Mouse (Mus musculus) gastrocnemius, adult 2 months (tissue): ENCODE results near the gene Bcl6. TPM values are rescaled to one million over a fixed set of nuclear protein-coding genes. Genes with fewer than 3 reads are reported as not detected.

Experiments
- DNase-seq: peaks from one replicate; pipeline ENCODE4 v3.0.0; 2022
- H3K27ac ChIP-seq: fragments of 200-600 bp; 2 replicates; pipeline ENCODE4 v1.8.1; 2022; ENCODE audit warnings: mild to moderate bottlenecking
- H3K4me3 ChIP-seq: fragments of 200-600 bp; 2 replicates; pipeline ENCODE4 v1.8.1; 2022; ENCODE audit warnings: mild to moderate bottlenecking, moderate library complexity
- CTCF ChIP-seq: fragments of 200-600 bp; IDR thresholded peaks from 2 replicates; pipeline ENCODE4 v1.8.1; 2022; ENCODE audit warnings: antibody characterized with exemption, mild to moderate bottlenecking, moderate library complexity
- intact Hi-C: fragments of 180-260 bp; cut with DNase I; formaldehyde crosslinking; loops from one replicate; pipeline ENCODE4 v1.15.1; 2025
- total RNA-seq, 2 experiments: library from RNA; stranded (reverse); gene quantifications; 2 replicates each; pipeline ENCODE4 v1.2.3; 2021

Gene Bcl6
- total RNA-seq, 2 experiments from 2014 or later: 62.7 to 71.2 TPM

DNA sequence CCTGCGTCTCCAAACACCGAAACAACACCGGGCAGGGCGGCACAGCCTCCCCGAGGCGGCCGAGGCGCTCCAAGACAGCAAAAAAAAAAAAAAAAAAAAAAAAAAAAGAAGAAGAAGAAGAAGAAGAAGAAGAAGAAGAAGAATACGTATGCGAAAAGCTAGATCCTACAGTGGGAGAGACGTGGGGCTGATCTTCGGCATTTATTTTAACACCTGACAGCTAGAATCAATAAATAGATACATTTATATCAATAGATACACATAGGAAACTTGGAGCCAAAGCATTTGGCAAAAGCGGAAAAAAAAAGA lies 541 bp downstream of the Bcl6 start:
- no peak for DNase-seq
- Histone ChIP-seq H3K27ac (peak overlapping the region; percentile 99), H3K4me3 (peak overlapping the region; percentile 94)
- TF ChIP-seq CTCF: no peak
- intact Hi-C loops: loop anchor here (1.0 to 5.0 kb wide), 2 partner anchors 294 to 1071 kb away; no protein-coding TSS in a partner anchor

- intact Hi-C loops: loop anchor here (1.0 to 5.0 kb wide), 2 partner anchors 295 to 1072 kb away; no protein-coding TSS in a partner anchor
- H3K4me3 ChIP-seq: peak overlapping the region; percentile 94
- peak overlapping the region; percentile 99 for H3K27ac ChIP-seq
- TF ChIP-seq CTCF: no peak
- DNase-seq: peak; percentile 80
These were observed 1.1 kb downstream of the Bcl6 start for GRCm38 (mm10) chr16:23987341-23988156.

GRCm38 (mm10) chr16:23986871-23987270 lies 1.8 kb downstream of the Bcl6 start:
- H3K27ac ChIP-seq: peak overlapping the region; percentile 99
- intact Hi-C loops: loop anchor here (5.0 kb wide), 1 partner anchor 295 kb away; no protein-coding TSS in a partner anchor
- peak overlapping the region; percentile 94 for H3K4me3 ChIP-seq
- no peak for TF ChIP-seq CTCF
- peak; percentile 58 for DNase-seq

- peak overlapping the region; percentile 99 for H3K27ac ChIP-seq
- DNase-seq: peak; percentile 64
- no peak for TF ChIP-seq CTCF
- H3K4me3 ChIP-seq: peak overlapping the region; percentile 94
- intact Hi-C loops: loop anchor here (5.0 kb wide), 1 partner anchor 296 kb away; no protein-coding TSS in a partner anchor
These were observed 2.5 kb downstream of the Bcl6 start for GRCm38 (mm10) chr16:23986176-23986575.

- TF ChIP-seq CTCF: peak; percentile 64
- peak overlapping the region; percentile 99 for H3K27ac ChIP-seq
- H3K4me3 ChIP-seq: peak overlapping the region; percentile 94
- peak; percentile 63 for DNase-seq
- intact Hi-C loops: loop anchor here (2.0 to 5.0 kb wide), 2 partner anchors 297 to 363 kb away; no protein-coding TSS in a partner anchor
These were observed 3.2 kb downstream of the Bcl6 start for GRCm38 (mm10) chr16:23985467-23985861.

GRCm38 (mm10) chr16:23984760-23985466 lies 3.7 kb downstream of the Bcl6 start:
- no peak for TF ChIP-seq CTCF
- H3K27ac ChIP-seq: peak overlapping the region; percentile 99
- DNase-seq: peak; percentile 70
- intact Hi-C loops: loop anchor here (1.0 to 5.0 kb wide), 7 partner anchors 297 to 1362 kb away; no protein-coding TSS in a partner anchor
- peak overlapping the region; percentile 94 for H3K4me3 ChIP-seq

- intact Hi-C loops: loop anchor here (1.0 to 5.0 kb wide), 6 partner anchors 365 to 1363 kb away; no protein-coding TSS in a partner anchor
- Histone ChIP-seq H3K4me3 (peak overlapping the region; percentile 94), H3K27ac (peak overlapping the region; percentile 99)
- peak; percentile 94 for TF ChIP-seq CTCF
- DNase-seq: peak; percentile 93
These were observed 4.5 kb downstream of the Bcl6 start for GRCm38 (mm10) chr16:23984183-23984582.

DNA sequence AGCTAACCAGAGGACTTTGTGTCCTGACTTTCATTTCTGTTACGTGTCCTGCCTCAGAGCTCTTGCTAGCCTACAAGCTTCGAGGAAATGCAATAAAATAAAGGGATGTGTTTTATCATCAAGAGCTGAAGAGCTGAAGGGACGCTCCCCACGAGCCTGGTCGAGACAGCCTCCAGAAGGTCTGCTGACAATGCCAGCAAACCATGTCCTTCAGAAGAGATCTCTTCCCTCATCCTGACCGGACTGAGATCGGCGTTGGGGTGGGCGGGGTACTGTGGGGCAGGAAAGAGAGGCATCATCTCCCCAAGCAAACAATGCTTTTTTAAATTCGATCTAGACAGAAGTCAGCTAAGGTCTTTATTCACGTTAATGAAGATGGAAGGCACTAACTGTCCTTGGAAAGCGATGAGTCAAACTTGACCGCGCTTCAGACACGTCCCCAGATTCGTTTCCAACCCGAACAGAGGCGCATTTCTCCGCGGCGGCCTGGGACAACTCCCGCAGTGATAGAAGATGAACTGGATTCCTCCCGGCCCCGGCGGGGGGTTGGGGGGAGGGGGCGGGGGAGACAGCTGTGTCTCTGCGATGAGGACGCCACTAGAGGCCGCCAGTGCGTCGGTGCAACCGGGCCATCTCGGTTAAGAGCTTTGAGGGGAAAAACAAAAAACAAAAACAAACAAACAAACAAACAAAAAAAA lies 5.6 kb downstream of the Bcl6 start:
- H3K27ac ChIP-seq: peak overlapping the region; percentile 99
- intact Hi-C loops: loop anchor here (2.0 to 5.0 kb wide), 6 partner anchors 500 to 1364 kb away; no protein-coding TSS in a partner anchor

DNA sequence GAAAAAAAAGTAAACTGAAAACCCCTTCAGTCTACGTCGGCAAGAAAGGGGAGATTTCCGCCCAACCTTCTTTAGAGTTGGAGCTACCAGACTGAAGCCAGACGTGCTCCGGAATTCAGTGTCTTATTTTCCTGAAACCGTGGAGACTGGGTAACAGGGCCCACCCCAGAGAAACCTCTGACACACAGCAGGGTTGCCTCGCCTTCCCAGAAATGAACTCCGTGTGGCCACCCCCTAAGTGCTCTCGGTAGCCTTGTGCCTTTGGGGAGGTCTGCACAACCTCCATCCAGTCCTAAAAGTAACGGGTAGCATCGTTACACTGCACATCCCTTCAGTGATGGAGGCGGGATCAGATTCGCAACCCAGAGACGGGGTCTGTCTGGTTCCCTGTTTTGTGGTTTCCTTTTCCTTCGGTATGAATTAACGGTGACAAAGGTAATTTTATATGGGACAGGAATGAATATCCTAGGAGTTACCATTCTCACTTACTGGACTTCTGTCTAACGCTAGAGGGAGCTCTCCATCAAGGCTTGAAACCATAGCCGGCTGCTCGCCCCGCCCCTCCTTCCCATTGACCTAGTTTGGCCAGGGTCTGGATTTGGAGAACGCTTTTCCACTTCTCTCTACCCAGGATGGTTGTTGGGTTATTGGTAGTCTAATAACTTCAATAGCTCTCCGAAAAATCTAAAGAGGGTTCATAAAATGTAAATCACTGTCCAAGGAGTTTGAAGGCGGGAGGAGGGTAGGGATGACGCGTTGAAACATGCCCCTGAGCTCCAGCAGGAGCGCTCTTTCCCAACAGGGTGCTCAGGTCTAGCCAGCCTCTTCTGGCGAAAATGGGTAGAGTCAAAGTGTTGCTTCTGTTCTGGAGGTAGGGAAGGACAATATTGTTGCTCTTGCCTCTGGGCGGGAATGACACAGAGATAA lies 6.5 kb downstream of the Bcl6 start:
- peak; percentile 75 for TF ChIP-seq CTCF
- peak overlapping the region; percentile 94 for H3K4me3 ChIP-seq
- peak; percentile 90 for DNase-seq
- H3K27ac ChIP-seq: peak overlapping the region; percentile 99
- intact Hi-C loops: loop anchor here (2.0 to 5.0 kb wide), 6 partner anchors 501 to 1365 kb away; no protein-coding TSS in a partner anchor

More for the DNA sequence above, 5.6 kb downstream of the Bcl6 start:
- TF ChIP-seq CTCF: peak; percentile 85
- DNase-seq: peak; percentile 92
- peak overlapping the region; percentile 94 for H3K4me3 ChIP-seq

DNA sequence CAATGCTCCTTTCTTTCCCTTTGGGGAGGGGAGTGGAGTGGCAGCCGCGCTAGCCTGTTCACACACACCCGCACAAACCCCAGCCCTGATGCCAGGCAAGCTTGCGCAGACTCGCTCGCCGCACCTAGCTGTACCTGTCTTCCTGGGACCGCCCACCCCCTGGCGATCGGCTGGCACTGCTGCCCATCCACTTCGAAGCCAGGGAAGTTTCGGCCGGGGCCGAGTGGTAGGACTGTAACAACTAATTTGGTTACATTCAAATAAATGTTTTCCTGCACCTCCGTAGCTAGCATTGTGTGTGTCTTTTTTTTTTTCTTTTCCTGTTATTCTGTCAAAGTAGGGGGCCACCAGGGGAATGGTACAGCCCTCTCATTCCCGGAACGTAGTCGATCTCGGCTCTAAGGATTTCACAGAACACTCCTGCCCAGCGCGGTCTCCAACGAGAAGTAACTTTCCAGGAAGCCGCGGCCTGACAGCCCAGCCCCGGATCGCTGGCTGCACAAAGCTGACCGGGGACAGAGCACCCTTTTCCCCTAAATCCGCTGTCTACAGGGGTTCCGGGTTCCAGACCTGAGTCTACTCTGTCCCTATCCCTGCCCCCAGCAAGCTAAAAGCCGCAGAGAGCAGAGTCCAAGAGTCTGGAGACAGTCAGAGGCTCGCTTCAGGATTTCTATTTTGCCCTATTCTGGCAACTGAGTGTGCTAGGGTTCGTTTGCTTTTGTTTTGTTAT lies 7.5 kb downstream of the Bcl6 start:
- H3K4me3 ChIP-seq: peak overlapping the region; percentile 94
- H3K27ac ChIP-seq: peak overlapping the region; percentile 99
- intact Hi-C loops: loop anchor here (5.0 kb wide), 4 partner anchors 586 to 1366 kb away; no protein-coding TSS in a partner anchor
- no peak for TF ChIP-seq CTCF
- DNase-seq: peak; percentile 75
